Mouse (Mus musculus) ZHBTc4 (cell line): ENCODE measurements around the gene Fam104a.

Experiments
- DNase-seq: peaks from one replicate; pipeline ENCODE4 v3.0.0-alpha.2; 2011; ENCODE audit warnings: low read depth, low spot score

Gene Fam104a

DNA sequence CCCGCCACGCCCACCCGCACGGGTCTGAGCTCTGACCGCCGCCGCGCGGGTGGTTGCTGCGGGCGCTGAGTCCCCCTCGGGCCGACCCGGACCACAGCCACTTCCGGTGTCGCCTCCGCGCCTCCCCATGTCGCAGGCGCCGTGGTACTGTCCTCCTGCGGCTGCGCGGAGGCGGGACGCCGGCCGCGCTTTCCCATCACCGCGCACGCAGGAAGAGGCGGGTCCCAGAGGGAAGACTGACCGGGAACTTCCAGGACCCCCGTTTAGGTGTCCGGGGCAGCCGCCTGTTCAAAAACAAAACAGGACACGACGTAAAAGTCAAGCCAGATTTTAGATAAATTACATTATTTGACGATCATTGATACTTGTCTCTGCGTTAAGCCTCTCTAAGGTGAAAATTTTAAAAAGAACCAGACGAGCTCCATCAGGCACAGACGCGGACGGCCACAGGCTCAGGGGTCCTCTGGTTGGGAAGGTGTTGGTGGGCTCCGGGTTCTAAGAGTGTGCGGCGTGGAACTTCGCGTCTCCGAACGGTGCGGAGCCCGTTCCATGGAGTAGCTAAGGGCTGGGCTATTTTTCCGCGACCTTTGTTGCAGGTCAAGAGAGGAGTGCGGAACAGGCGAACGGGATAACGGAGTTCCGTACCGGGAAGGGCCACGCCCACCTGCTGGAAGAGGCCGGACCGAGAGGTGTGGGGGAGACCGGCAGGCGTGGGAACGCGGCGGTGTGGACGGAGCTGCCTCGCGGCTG lies at the start of gene Fam104a, which contains the start of gene D11Wsu47e:
Fam104a (minus strand) TSS at position 199 of the 750 bp plus-strand sequence.
D11Wsu47e (plus strand) TSS at position 456 of the 750 bp plus-strand sequence.
- peak; percentile 98 for DNase-seq

DNA sequence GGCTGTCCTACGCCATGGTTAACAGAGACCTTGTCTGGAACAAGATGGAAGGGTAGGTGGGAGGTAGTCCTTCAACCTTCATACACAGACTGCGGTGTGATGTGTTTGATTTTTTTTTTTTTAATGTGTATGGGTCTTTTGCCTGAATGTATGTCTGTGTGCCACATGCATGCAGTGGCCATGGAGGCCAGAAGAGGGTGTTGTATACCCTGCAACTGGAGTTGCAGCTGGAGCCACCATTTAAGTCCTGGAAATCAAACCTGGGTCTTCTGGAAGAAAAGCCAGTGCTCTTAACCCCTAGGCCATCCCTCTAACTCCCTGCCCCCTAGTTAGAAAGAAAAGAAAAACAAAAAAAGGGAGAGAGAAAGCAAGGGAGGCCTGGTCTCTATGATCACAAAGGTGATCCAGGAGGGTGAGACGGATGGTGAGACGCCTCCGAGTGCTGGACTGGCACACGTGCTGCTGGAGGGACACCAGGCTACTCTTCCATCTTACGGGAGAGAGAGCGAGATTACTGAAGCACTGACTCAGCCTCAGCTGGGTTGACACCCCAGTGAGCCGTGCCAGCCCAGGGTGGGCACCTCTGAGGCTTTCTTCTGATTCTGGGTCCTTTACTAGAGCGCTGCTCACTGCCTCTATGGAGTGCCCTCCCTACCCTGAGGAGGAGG lies 48.1 kb upstream of the Fam104a start:
- DNase-seq, result no peak

DNA sequence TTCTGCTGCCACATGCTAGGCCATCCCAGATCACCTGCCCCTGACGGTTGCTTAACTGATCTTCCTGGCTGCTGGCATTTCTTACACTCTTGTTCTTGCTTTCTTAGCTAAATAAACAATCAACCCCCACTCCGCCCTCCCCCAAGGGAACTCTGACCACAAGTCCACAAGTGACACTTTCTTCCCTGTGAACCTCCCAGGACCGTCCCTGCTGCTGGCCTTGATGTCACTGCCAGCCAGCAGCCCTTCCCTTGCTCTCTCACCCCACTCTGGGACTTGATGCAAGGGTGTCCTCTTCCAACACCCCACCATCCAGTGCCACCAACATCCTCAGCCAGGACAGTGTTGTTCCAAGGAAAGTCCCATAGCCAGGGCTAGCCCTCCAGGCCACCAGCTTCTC lies 46.9 kb upstream of the Fam104a start:
- DNase-seq, result no peak

- no peak for DNase-seq
Observed at GRCm38 (mm10) chr11:113729917-113730316, 46.0 kb upstream of the Fam104a start.

- DNase-seq, result no peak
Observed at GRCm38 (mm10) chr11:113729239-113729638, 45.3 kb upstream of the Fam104a start.

DNA sequence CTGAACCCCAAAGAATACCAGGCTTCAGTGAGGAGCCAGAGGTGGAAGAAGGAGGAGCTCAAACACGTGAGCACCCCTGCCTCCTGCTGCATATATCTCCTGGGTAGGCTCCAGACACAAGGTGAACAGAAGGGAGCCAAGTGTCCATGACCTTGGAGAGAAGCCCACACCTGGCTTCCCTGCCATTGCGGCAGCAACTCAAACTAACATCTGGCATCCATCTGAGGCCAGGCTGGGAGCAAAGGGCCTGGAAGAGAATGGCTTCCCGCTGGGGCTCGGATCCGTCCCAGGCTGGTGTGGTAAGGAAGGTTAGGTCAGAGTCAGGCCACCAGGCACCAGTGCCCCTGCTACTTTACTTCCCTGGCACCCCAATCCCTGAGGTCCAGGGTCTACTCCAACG lies 44.0 kb upstream of the Fam104a start:
- DNase-seq, result peak; percentile 42

GRCm38 (mm10) chr11:113726994-113727888 lies 43.3 kb upstream of the Fam104a start:
- no peak for DNase-seq

GRCm38 (mm10) chr11:113725235-113726048 lies 41.5 kb upstream of the Fam104a start:
- DNase-seq, result no peak

DNA sequence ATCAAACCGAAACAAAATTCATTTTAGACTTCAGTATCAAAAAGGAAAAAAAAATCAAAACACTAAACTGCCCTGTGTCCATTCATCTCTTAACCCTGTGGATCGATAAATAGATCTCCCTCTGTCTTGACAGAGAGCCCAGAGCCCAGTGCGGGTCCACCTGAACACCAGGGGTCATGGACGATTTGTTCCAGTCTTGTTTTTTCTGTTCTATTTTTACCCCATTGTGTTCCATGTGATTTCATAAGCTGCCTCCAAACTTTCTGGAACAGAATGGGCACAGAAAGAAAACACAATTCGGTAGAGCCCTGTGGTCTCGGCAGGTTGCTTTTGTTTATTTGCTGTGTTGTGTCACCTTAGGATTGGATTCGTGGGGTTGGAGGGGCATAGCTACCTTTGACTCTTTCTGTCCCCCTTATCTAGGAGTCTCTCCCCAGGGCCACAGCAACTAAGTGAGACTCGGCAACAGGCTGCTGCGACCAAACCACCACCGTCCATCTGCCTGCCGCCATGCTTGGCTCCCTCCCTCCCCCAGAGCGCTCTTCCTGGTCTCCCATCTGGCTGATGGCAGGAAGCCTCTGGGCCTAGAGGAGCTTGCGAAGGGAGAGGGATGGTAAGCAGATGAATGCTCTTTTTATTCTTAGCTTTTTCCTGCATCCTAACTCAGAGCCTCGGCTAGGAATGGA lies 38.6 kb upstream of the Fam104a start:
- no peak for DNase-seq

GRCm38 (mm10) chr11:113717767-113718424 lies 33.9 kb upstream of the Fam104a start:
- no peak for DNase-seq

DNA sequence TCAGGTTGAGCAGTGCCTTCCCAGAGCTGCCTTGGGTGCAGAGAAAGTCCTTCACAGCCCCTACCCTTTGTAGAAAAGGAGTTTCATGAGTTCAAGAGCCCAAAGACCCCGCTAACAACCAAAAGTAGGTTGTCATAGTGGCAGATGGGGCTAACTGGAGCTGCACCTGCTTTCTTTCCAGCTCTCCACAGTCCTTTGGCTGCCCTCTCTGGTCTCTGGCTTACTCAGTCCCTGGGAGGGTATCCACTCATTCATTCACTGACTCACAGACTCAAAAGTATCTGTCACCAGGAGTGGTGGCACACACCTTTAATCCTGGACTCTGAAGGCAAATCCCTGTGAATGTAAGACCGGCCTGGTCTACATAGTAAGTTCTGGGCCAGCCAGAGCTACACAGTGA lies 32.2 kb upstream of the Fam104a start:
- no peak for DNase-seq

- no peak for DNase-seq
Observed at GRCm38 (mm10) chr11:113715078-113715674, 31.2 kb upstream of the Fam104a start.

GRCm38 (mm10) chr11:113711061-113711460 lies 27.1 kb upstream of the Fam104a start:
- DNase-seq, result peak; percentile 71

- DNase-seq, result peak; percentile 98
Observed at GRCm38 (mm10) chr11:113710257-113710777, 26.4 kb upstream of the Fam104a start.

- peak; percentile 96 for DNase-seq
Observed at GRCm38 (mm10) chr11:113709731-113710256, 25.8 kb upstream of the Fam104a start, which contains the start of gene Cpsf4l. Gene Cpsf4l (minus strand): TSS chr11:113710017.

DNA sequence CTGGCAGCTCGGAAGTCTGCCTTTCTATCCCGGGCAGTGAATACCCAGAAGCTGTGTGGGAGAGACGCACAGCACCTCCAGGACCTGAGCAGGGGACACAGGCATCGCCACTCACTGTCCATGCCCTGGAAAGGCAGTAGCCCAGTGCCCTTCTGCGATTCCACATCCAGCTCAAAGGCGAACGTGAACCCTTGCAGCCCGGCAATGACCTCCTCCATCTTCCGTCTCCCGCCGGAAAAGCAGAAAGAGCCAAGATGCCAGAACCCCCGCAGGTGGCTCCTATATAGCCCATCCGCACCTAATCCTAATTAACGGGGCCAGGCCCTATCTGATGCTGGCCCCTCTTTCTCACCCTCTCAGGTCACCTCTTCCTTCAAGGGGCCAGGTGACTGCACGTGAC lies 25.3 kb upstream of the Fam104a start:
- DNase-seq, result peak; percentile 39

- DNase-seq, result peak; percentile 44
Observed at GRCm38 (mm10) chr11:113708629-113709213, 24.8 kb upstream of the Fam104a start.

DNA sequence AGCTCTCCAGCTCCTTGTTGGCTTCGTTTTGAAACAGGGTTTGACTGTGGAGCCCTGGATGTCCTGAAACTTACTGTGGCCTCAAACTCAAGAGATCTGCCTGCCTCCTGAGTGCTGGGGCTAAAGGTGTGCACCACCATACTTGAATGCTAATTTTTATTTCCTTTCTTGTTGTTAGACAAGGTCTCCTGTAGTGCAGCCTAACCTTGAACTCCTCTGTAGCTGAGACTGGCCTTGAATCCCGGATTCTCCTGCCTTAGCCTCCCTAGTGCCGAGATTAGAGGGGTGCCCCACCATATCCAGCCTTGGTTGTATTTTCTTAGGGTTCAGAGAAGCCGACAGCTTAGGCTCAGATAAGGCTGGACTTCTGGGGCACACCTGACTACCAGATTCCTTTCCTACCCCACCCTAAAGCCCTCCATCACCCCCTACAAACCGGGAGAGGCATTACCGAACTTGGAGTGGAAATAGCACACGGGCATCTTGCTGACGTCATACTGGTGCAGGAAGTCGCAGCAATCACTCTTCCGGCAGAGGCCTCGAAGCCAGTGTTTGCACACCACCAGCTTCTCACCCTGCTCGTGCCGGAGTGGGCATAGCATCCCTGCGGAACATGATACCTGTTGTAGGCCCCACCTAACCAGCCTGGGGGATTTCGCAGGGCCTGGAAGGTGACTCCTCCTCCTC lies 22.2 kb upstream of the Fam104a start:
- peak; percentile 44 for DNase-seq
